Mouse (Mus musculus): ENCODE data around the gene Esrp2. TPM values are rescaled to one million over a fixed set of nuclear protein-coding genes. Genes with fewer than 3 reads are reported as not detected.

Gene Esrp2
- polyA plus RNA-seq (2012; fragmentation: generic; extraction: Trizol): 0.04 TPM
- long read RNA-seq, experiment 1: 0 reads
- long read RNA-seq, experiment 2: 0 reads

DNA sequence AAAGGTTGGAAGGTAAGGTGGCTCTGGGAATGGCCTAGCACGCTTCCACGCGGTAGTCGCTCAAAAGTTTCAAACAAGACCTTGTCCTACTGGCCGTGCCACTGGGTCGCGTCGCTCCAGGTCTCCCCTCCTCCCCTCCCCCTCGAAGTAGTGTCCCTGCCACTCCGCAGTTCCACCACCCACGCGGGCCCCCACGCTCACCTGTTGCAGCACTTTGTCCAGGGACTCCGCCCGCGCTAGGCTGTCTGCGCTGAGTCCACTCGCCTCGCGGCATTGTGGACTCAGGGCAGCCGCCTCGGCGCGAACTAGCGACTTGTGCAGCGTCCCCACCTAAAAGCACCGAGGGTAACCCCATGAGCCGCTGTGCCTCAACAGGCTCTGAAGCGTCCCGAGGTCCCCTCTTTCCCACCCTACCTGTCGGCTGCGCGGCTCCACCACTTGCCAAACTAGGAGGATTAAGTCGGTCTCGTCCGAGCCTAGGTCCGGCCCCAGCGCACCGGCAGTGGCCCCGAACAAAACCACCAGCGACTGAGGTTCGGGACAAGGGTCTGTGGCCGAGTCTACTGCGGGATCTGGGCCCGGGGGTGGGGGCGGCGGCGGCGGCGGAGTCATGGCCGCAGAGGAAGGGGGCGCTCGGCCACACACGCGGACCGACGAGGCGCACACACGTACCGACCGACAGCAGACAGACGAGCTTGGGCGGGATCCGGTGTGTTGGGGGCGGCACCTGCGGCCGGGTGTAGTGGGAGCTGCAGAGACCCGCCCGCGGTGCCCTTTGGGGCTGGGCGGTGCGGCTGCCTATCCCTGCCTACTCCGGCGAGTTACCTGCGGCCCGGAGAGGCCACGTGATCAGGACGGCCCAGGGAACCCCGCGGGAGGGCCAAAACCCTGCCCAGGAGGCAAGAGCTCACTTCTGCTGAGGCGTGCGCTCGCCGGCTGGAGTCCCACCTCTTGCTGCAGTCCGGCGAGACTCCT, at the start of gene Esrp2:
Gene Esrp2, minus strand, starts transcription at position 819 of the 975 bp plus-strand sequence.
- Histone ChIP-seq H3K27me3 (ENCODE audit: control insufficient read depth, insufficient read depth, insufficient read length) (no peaks in the 10 kb centered on the region), H3K4me3 (ENCODE audit: insufficient read depth, poor library complexity, severe bottlenecking) (peak within 1 kb of the TSS; percentile 33), H3ac (ENCODE audit: control insufficient read depth, insufficient read length, low read depth) (no peak within 1 kb of the TSS)

GRCm38 (mm10) chr8:106186394-106186793, 49.6 kb upstream of the Esrp2 start:
- Histone ChIP-seq H3K79me3 (ENCODE audit: low read depth) (peaks cover 13% of the 10 kb centered on the region), H3K27me3 (ENCODE audit: control insufficient read depth, insufficient read depth, insufficient read length) (no peaks in the 10 kb centered on the region), H3ac (ENCODE audit: control insufficient read depth, insufficient read length, low read depth) (no peak overlapping the region), H3K79me2 (ENCODE audit: control insufficient read depth, insufficient read depth) (no peaks in the 10 kb centered on the region), H3K36me3 (ENCODE audit: control insufficient read depth, insufficient read depth) (peaks cover 76% of the 10 kb centered on the region), H3K4me3 (ENCODE audit: insufficient read depth, poor library complexity, severe bottlenecking) (no peak overlapping the region)
- TF ChIP-seq FOSL1 (IDR thresholded peaks at IDR 0.05; ENCODE audit: insufficient read depth, low read length, poor library complexity, severe bottlenecking) (no peak), MYOG (IDR thresholded peaks at IDR 0.05; ENCODE audit: control insufficient read depth, extremely low read depth, insufficient read length) (no peak), CEBPB (IDR thresholded peaks at IDR 0.05; ENCODE audit: low read depth) (no peak), CTCF (IDR thresholded peaks at IDR 0.05; ENCODE audit: control insufficient read depth, insufficient read depth, insufficient read length) (no peak), MAX (IDR thresholded peaks at IDR 0.05) (no peak), USF1 (IDR thresholded peaks at IDR 0.05; ENCODE audit: low read depth) (no peak), MYOD1 (IDR thresholded peaks at IDR 0.05; ENCODE audit: control insufficient read depth, insufficient read length, low read depth) (no peak)

More for the DNA sequence above, at the start of gene Esrp2:
- Histone ChIP-seq H3K36me3 (ENCODE audit: control insufficient read depth, insufficient read depth) (peaks cover 3% of the 10 kb centered on the region), H3K79me3 (ENCODE audit: low read depth) (no peaks in the 10 kb centered on the region), H3K79me2 (ENCODE audit: control insufficient read depth, insufficient read depth) (no peaks in the 10 kb centered on the region)
- TF ChIP-seq USF1 (IDR thresholded peaks at IDR 0.05; ENCODE audit: low read depth): no peak
- no peak for TF ChIP-seq CEBPB (IDR thresholded peaks at IDR 0.05; ENCODE audit: low read depth)
- TF ChIP-seq MYOD1 (IDR thresholded peaks at IDR 0.05; ENCODE audit: control insufficient read depth, insufficient read length, low read depth): no peak
- no peak for TF ChIP-seq FOSL1 (IDR thresholded peaks at IDR 0.05; ENCODE audit: insufficient read depth, low read length, poor library complexity, severe bottlenecking)
- no peak for TF ChIP-seq MAX (IDR thresholded peaks at IDR 0.05)
- TF ChIP-seq CTCF (IDR thresholded peaks at IDR 0.05; ENCODE audit: control insufficient read depth, insufficient read depth, insufficient read length): no peak
- TF ChIP-seq MYOG (IDR thresholded peaks at IDR 0.05; ENCODE audit: control insufficient read depth, extremely low read depth, insufficient read length): no peak

- Histone ChIP-seq H3ac (ENCODE audit: control insufficient read depth, insufficient read length, low read depth) (no peak overlapping the region), H3K79me3 (ENCODE audit: low read depth) (peaks cover 13% of the 10 kb centered on the region), H3K79me2 (ENCODE audit: control insufficient read depth, insufficient read depth) (no peaks in the 10 kb centered on the region), H3K4me3 (ENCODE audit: insufficient read depth, poor library complexity, severe bottlenecking) (no peak overlapping the region), H3K27me3 (ENCODE audit: control insufficient read depth, insufficient read depth, insufficient read length) (no peaks in the 10 kb centered on the region), H3K36me3 (ENCODE audit: control insufficient read depth, insufficient read depth) (peaks cover 71% of the 10 kb centered on the region)
- TF ChIP-seq CEBPB (IDR thresholded peaks at IDR 0.05; ENCODE audit: low read depth) (no peak), MAX (IDR thresholded peaks at IDR 0.05) (no peak), MYOD1 (IDR thresholded peaks at IDR 0.05; ENCODE audit: control insufficient read depth, insufficient read length, low read depth) (no peak), CTCF (IDR thresholded peaks at IDR 0.05; ENCODE audit: control insufficient read depth, insufficient read depth, insufficient read length) (no peak), MYOG (IDR thresholded peaks at IDR 0.05; ENCODE audit: control insufficient read depth, extremely low read depth, insufficient read length) (no peak), FOSL1 (IDR thresholded peaks at IDR 0.05; ENCODE audit: insufficient read depth, low read length, poor library complexity, severe bottlenecking) (no peak), USF1 (IDR thresholded peaks at IDR 0.05; ENCODE audit: low read depth) (no peak)
Observed at GRCm38 (mm10) chr8:106185628-106186270, 49.0 kb upstream of the Esrp2 start.

DNA sequence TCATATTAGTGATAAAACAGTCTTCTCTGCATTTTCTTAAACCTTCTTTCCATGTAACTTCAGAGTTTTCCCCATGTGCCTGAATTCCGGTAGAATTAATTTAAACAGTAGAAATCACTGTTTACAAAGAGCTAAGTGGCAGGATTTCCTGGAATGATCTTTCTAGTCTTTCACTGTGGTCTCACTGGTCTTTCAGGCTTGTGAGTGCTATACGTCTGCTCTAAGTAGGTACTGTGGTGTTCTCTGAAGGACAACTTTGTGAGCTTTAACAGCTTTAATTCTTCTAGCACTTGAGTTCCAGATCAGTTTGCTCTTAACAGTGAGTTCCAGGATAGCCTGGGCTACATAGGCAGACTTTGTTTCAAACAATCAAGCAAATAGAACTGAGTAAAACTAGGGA, 41.7 kb upstream of the Esrp2 start:
- no peak overlapping the region for H3K4me3 ChIP-seq (ENCODE audit: insufficient read depth, poor library complexity, severe bottlenecking)
- peaks cover 72% of the 10 kb centered on the region for H3K79me2 ChIP-seq (ENCODE audit: control insufficient read depth, insufficient read depth)
- no peaks in the 10 kb centered on the region for H3K27me3 ChIP-seq (ENCODE audit: control insufficient read depth, insufficient read depth, insufficient read length)
- H3ac ChIP-seq (ENCODE audit: control insufficient read depth, insufficient read length, low read depth): no peak overlapping the region
- TF ChIP-seq USF1 (IDR thresholded peaks at IDR 0.05; ENCODE audit: low read depth) (no peak), MYOG (IDR thresholded peaks at IDR 0.05; ENCODE audit: control insufficient read depth, extremely low read depth, insufficient read length) (no peak), FOSL1 (IDR thresholded peaks at IDR 0.05; ENCODE audit: insufficient read depth, low read length, poor library complexity, severe bottlenecking) (no peak), CTCF (IDR thresholded peaks at IDR 0.05; ENCODE audit: control insufficient read depth, insufficient read depth, insufficient read length) (no peak), MYOD1 (IDR thresholded peaks at IDR 0.05; ENCODE audit: control insufficient read depth, insufficient read length, low read depth) (no peak), MAX (IDR thresholded peaks at IDR 0.05) (no peak), CEBPB (IDR thresholded peaks at IDR 0.05; ENCODE audit: low read depth) (no peak)
- peaks cover 18% of the 10 kb centered on the region for H3K36me3 ChIP-seq (ENCODE audit: control insufficient read depth, insufficient read depth)
- H3K79me3 ChIP-seq (ENCODE audit: low read depth): peaks cover 43% of the 10 kb centered on the region

GRCm38 (mm10) chr8:106177594-106177993, 40.8 kb upstream of the Esrp2 start:
- Histone ChIP-seq H3K4me3 (ENCODE audit: insufficient read depth, poor library complexity, severe bottlenecking) (no peak overlapping the region), H3K36me3 (ENCODE audit: control insufficient read depth, insufficient read depth) (peaks cover 9% of the 10 kb centered on the region), H3K79me2 (ENCODE audit: control insufficient read depth, insufficient read depth) (peaks cover 80% of the 10 kb centered on the region), H3K27me3 (ENCODE audit: control insufficient read depth, insufficient read depth, insufficient read length) (no peaks in the 10 kb centered on the region), H3ac (ENCODE audit: control insufficient read depth, insufficient read length, low read depth) (no peak overlapping the region), H3K79me3 (ENCODE audit: low read depth) (peaks cover 51% of the 10 kb centered on the region)
- TF ChIP-seq CEBPB (IDR thresholded peaks at IDR 0.05; ENCODE audit: low read depth) (no peak), MAX (IDR thresholded peaks at IDR 0.05) (no peak), MYOD1 (IDR thresholded peaks at IDR 0.05; ENCODE audit: control insufficient read depth, insufficient read length, low read depth) (no peak), MYOG (IDR thresholded peaks at IDR 0.05; ENCODE audit: control insufficient read depth, extremely low read depth, insufficient read length) (no peak), FOSL1 (IDR thresholded peaks at IDR 0.05; ENCODE audit: insufficient read depth, low read length, poor library complexity, severe bottlenecking) (no peak), CTCF (IDR thresholded peaks at IDR 0.05; ENCODE audit: control insufficient read depth, insufficient read depth, insufficient read length) (no peak), USF1 (IDR thresholded peaks at IDR 0.05; ENCODE audit: low read depth) (no peak)
